Mouse (Mus musculus) Patski (cell line): ENCODE measurements around the gene Fxyd6. TPM values are rescaled to one million over a fixed set of nuclear protein-coding genes. Genes with fewer than 3 reads are reported as not detected.

Experiments used
- ATAC-seq: fragments of 100-300 bp; one replicate; pipeline ENCODE4 v1.8.0; 2021
- CTCF ChIA-PET: fragments of 350-600 bp; sonication (Branson Sonifier 250); formaldehyde crosslinking; loops from one replicate; lab custom pipeline; 2022; ENCODE audit warnings: inconsistent platforms; lab: Charles Lee
- POLR2A ChIA-PET: fragments of 350-600 bp; sonication (Branson Sonifier 250); formaldehyde crosslinking; loops from one replicate; lab custom pipeline; 2022; ENCODE audit warnings: antibody characterized with exemption, inconsistent platforms; lab: Charles Lee
- DNase-seq: peaks from one replicate; pipeline ENCODE4 v3.0.0-alpha.2; 2011; ENCODE audit warnings: low read depth, low spot score
- H3K27me3 ChIP-seq: fragments of 371-371 bp; one replicate; pipeline ENCODE4 v1.5.1; 2021
- CTCF ChIP-seq: fragments of 100-300 bp; IDR thresholded peaks from one replicate; pipeline ENCODE4 v1.5.1; 2021
- in situ Hi-C: fragments of 300-500 bp; cut with MboI; formaldehyde crosslinking; loops from 3 replicates; pipeline ENCODE4 v1.11.1; 2018; ENCODE audit warnings: low pct_unique_long_range_greater_than_20kb, mixed read lengths
- polyA plus RNA-seq: library from polyadenylated mRNA; unstranded; gene quantifications from one replicate; pipeline ENCODE4 v1.2.3, GENCODE M21; 2021

Fxyd6 gene
- polyA plus RNA-seq, 1 experiment from 2014 or later = 0.03 TPM

- CTCF ChIA-PET = interaction anchor here (1.1 kb wide), 1 partner anchor 10 kb away, joined by 3 read pairs; no protein-coding TSS in a partner anchor
Measured at GRCm38 (mm10) chr9:45376427-45376826, 6.4 kb downstream of the Fxyd6 start.

GRCm38 (mm10) chr9:45376883-45377282, 6.9 kb downstream of the Fxyd6 start:
- ChIA-PET CTCF (no interaction called here), POLR2A (no interaction called here)
- H3K27me3 ChIP-seq = peaks cover 41% of the 10 kb centered on the region
- no peak for ATAC-seq
- in situ Hi-C loops = no loop called here
- TF ChIP-seq CTCF = no peak
- no peak for DNase-seq

More at GRCm38 (mm10) chr9:45376427-45376826, 6.4 kb downstream of the Fxyd6 start:
- ATAC-seq (no peak), DNase-seq (no peak)
- no peak for TF ChIP-seq CTCF
- in situ Hi-C loops = no loop called here
- POLR2A ChIA-PET = no interaction called here
- H3K27me3 ChIP-seq = peaks cover 36% of the 10 kb centered on the region

- in situ Hi-C loops = loop anchor here (5.0 kb wide), 1 partner anchor 78 kb away; no protein-coding TSS in a partner anchor
Measured at GRCm38 (mm10) chr9:45380411-45381251, 10.6 kb downstream of the Fxyd6 start.

GRCm38 (mm10) chr9:45382336-45382735, 12.4 kb downstream of the Fxyd6 start:
- POLR2A ChIA-PET = interaction anchor here (0.6 kb wide), 1 partner anchor 13 kb away, joined by 3 read pairs; no protein-coding TSS in a partner anchor
- peaks cover 59% of the 10 kb centered on the region for H3K27me3 ChIP-seq
- in situ Hi-C loops = loop anchor here (5.0 kb wide), 1 partner anchor 80 kb away; no protein-coding TSS in a partner anchor

More at GRCm38 (mm10) chr9:45380411-45381251, 10.6 kb downstream of the Fxyd6 start:
- ChIA-PET POLR2A (no interaction called here), CTCF (interaction anchor here (1.3 kb wide), 1 partner anchor 8 kb away, joined by 3 read pairs; no protein-coding TSS in a partner anchor)
- TF ChIP-seq CTCF = no peak
- ATAC-seq = no peak
- no peak for DNase-seq
- peaks cover 60% of the 10 kb centered on the region for H3K27me3 ChIP-seq

GRCm38 (mm10) chr9:45382834-45383233, 12.8 kb downstream of the Fxyd6 start:
- POLR2A ChIA-PET = interaction anchor here (0.6 kb wide), 1 partner anchor 14 kb away, joined by 3 read pairs; no protein-coding TSS in a partner anchor
- DNase-seq = no peak
- peaks cover 57% of the 10 kb centered on the region for H3K27me3 ChIP-seq
- in situ Hi-C loops = loop anchor here (5.0 kb wide), 1 partner anchor 81 kb away; no protein-coding TSS in a partner anchor
- no peak for TF ChIP-seq CTCF
- ATAC-seq = no peak
- CTCF ChIA-PET = no interaction called here

More at GRCm38 (mm10) chr9:45382336-45382735, 12.4 kb downstream of the Fxyd6 start:
- ATAC-seq = no peak
- CTCF ChIA-PET = no interaction called here
- DNase-seq = no peak
- TF ChIP-seq CTCF = no peak

GRCm38 (mm10) chr9:45383883-45384282, 13.9 kb downstream of the Fxyd6 start:
- DNase-seq (no peak), ATAC-seq (no peak)
- peaks cover 48% of the 10 kb centered on the region for H3K27me3 ChIP-seq
- ChIA-PET POLR2A (no interaction called here), CTCF (no interaction called here)
- in situ Hi-C loops = loop anchor here (5.0 kb wide), 1 partner anchor 82 kb away; no protein-coding TSS in a partner anchor
- no peak for TF ChIP-seq CTCF

GRCm38 (mm10) chr9:45386698-45387097, 16.7 kb downstream of the Fxyd6 start:
- in situ Hi-C loops = loop anchor here (5.0 kb wide), 1 partner anchor 164 kb away; no protein-coding TSS in a partner anchor
- ATAC-seq (no peak), DNase-seq (no peak)
- no peak for TF ChIP-seq CTCF
- peaks cover 28% of the 10 kb centered on the region for H3K27me3 ChIP-seq
- POLR2A ChIA-PET = no interaction called here
- CTCF ChIA-PET = no interaction called here

- in situ Hi-C loops = loop anchor here (5.0 kb wide), 1 partner anchor 166 kb away; no protein-coding TSS in a partner anchor
- peak; percentile 87 for TF ChIP-seq CTCF
- CTCF ChIA-PET = interaction anchor here (0.8 to 1.4 kb wide), 7 partner anchors 8 to 89 kb away, joined by 3 to 5 read pairs (median 3); no protein-coding TSS in a partner anchor
- H3K27me3 ChIP-seq = peaks cover 18% of the 10 kb centered on the region
- no peak for ATAC-seq
- no peak for DNase-seq
- POLR2A ChIA-PET = no interaction called here
Measured at GRCm38 (mm10) chr9:45388385-45388994, 18.5 kb downstream of the Fxyd6 start.

- ChIA-PET POLR2A (no interaction called here), CTCF (interaction anchor here (1.0 to 1.4 kb wide), 2 partner anchors 12 to 90 kb away, joined by 3 to 5 read pairs; no protein-coding TSS in a partner anchor)
- ATAC-seq (no peak), DNase-seq (no peak)
- H3K27me3 ChIP-seq = peaks cover 12% of the 10 kb centered on the region
- TF ChIP-seq CTCF = no peak
- in situ Hi-C loops = loop anchor here (5.0 kb wide), 1 partner anchor 167 kb away; no protein-coding TSS in a partner anchor
Measured at GRCm38 (mm10) chr9:45389596-45389995, 19.6 kb downstream of the Fxyd6 start.

- ChIA-PET CTCF (no interaction called here), POLR2A (no interaction called here)
- peaks cover 12% of the 10 kb centered on the region for H3K27me3 ChIP-seq
- no peak for ATAC-seq
- no peak for DNase-seq
- no peak for TF ChIP-seq CTCF
- in situ Hi-C loops = no loop called here
Measured at GRCm38 (mm10) chr9:45391299-45391698, 21.3 kb downstream of the Fxyd6 start.
